Mouse (Mus musculus) megakaryocyte, embryonic 14.5 days (primary cell): ENCODE results near the gene Mef2c.

ENCODE experiments used
- FLI1 ChIP-seq: IDR thresholded peaks from 2 replicates; pipeline ENCODE4 v1.6.1; 2012; ENCODE audit warnings: low read length, inconsistent platforms, mixed read lengths
- GATA1 ChIP-seq: IDR thresholded peaks from 3 replicates; pipeline ENCODE4 v1.6.1; 2012; ENCODE audit warnings: mixed read lengths, low read length, inconsistent platforms, borderline replicate concordance

- TF ChIP-seq GATA1 (no peak), FLI1 (no peak)
Measured at GRCm38 (mm10) chr13:83573855-83574583, 70.2 kb downstream of the Mef2c start.
